Mouse (Mus musculus) cerebellum, postnatal 10 days (tissue): Measurements from ENCODE around the gene Zfhx3.

Source experiments
- DNase-seq, 2 experiments: peaks; one replicate each; pipeline ENCODE4 v3.0.0; 2021; ENCODE audit warnings: mixed read lengths in 2 of 2

Zfhx3 gene

DNA sequence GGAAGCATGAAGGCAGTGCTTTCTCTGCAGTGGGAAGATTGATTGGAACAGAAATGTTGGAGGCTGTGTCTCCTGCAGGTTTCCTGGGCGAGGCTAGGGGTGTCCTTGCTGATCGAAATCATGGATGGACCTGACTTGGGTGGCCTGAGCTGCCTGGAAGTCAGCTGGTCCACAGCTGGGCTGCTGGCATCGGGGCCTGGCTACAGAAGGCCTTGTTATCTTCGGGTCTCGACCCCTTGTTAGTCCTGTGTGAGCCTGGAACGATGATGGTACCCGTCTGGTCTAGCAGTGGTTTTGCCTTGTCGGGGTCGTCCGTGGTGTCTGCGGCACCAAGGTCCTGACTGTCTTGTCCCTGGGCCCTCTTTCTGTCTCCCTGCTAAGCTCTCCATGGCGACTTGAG lies 870.9 kb downstream of the Zfhx3 start:
- DNase-seq, result no peak

DNA sequence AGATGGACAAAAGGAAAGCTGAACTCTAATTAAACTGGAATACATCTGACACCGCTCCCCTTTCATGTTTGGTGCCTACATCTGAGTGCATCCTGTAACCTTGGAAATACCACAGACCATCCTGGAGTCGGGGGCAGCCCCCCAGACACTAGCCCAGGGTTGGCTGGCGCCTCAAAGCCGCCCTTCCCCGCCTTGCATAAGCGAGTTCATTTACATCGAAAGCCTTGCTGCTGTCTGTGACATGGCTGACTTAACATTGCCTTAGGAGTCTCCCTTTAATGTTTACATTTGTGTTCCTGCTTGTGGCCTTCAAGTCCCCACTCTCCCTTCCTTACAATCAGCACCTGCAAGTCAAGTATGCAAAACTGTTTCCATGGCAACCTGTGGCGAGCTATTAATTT lies 876.8 kb downstream of the Zfhx3 start:
- DNase-seq, result no peak

DNA sequence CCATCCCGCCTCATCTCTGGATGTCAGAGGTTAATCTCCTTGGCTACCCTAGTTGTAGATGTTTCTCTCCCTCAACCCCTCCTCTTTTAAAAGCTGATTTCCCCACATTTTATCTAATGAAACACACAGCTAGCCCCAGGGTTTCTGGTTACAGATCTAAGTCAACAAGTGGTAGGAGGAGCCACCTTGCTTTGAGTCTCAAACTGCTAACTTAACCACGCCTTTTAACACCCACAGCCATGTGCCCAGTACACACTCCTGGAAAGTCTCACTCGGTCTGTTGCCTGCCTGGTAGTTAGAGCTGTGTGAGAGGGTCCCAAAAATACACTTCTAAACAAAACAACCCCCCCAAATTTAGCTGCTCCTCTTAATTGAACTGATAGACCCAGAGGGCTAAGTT lies 877.4 kb downstream of the Zfhx3 start:
- no peak for DNase-seq

DNA sequence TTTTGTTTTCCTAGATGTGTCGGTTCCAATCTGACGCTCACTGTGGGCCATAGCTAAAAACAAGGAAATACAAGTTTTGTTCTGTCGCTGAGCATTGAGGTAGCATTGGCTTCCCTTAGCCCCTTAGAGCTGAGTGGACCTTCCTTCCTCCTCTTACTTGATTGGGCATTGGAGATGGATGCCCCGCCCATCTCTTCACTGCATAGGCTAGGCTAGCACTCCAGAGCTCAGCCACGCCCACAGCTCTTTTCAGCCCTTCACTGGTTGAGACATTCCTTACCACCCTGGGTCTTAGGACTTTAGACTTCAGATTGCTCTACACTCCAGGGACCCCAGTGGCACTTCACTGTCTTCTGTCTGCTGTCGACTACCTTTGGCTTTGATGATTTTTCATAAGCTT lies 878.2 kb downstream of the Zfhx3 start:
- DNase-seq, result peak in 1 of 2 experiments; percentile 34

- DNase-seq, result peak; percentile 45 to 51
These were observed 880.4 kb downstream of the Zfhx3 start for GRCm38 (mm10) chr8:108822841-108823266.

GRCm38 (mm10) chr8:108824049-108824448 lies 881.6 kb downstream of the Zfhx3 start:
- DNase-seq, result peak; percentile 64 to 68

DNA sequence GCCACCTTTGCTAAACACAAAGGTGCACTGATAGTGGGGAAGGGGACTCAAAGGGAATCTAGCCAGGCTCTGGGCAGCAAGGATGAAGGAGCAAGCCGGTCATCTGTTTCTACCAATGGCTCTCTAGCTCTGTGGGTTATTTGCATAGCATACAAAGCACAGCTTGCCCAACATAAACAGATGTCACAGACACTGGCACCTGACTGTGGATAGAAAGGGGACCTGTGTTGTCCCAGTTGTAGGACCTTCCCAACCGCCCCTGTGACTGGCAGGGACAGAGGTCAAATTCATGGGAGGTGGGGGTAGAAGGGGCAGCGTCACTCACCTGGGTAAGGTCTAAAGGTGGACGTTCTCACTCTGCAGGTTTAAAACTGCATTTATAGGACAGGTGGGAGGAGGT lies 884.0 kb downstream of the Zfhx3 start:
- no peak for DNase-seq

DNA sequence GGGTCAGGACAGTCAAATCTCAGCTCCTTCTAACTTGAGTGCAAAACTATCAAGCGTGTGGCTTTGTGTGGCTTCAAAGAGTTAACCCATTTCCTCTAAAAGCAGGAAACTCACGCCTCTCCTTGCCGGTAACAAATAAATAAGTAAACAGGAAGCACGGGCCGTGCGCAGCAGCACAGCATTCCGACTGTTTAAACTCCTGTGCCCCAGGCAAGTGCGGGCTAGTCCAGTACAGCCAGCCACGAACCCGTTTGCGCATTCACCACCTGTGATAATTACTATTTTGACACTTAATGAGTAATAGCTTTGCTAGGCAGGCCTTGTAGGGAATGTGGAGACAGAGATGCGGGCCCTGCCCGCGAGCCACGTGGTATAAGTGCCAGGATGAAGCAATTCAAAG lies 885.0 kb downstream of the Zfhx3 start:
- no peak for DNase-seq

- peak; percentile 72 to 88 for DNase-seq
These were observed 886.9 kb downstream of the Zfhx3 start for GRCm38 (mm10) chr8:108829305-108829717.

DNA sequence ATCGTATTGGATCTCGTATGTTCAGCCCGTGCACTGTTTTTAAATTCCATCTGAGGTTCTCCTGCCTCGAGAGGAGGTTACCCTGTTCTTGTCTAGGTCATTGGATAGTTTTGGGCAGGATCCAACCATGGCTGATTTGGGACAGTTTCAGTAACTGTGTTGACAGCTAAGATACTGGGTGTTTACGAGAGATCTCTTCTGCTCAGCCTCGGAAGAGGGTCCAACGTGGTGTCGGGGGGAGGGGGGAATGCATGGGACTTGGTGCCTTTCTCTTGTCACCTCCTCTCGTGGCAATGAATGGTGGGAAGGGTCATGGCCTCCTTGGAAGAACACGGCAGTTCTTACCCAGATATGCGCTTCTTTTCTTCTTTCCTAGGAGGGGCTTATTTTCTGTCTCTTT lies 892.7 kb downstream of the Zfhx3 start:
- no peak for DNase-seq

- no peak for DNase-seq
These were observed 895.3 kb downstream of the Zfhx3 start for GRCm38 (mm10) chr8:108837788-108838187.

DNA sequence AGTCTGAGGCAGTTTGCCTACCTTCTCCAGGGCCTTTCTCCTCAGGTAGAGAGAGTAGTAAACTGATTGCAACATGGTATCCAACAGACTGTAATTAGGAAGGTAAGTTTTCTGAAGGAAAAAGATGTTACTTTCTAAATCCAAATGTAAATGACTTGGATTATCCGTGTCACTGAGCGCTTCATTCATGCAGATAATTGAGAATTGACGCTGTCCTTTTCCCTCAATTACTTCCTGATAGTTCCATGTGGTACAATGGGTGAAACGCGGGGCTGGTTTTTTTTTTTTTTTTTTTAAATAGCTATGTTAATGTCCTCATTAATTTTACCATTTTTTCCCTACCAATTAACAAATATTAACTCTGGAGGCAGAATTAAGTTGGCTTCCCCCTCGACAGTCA lies 896.3 kb downstream of the Zfhx3 start:
- no peak for DNase-seq

DNA sequence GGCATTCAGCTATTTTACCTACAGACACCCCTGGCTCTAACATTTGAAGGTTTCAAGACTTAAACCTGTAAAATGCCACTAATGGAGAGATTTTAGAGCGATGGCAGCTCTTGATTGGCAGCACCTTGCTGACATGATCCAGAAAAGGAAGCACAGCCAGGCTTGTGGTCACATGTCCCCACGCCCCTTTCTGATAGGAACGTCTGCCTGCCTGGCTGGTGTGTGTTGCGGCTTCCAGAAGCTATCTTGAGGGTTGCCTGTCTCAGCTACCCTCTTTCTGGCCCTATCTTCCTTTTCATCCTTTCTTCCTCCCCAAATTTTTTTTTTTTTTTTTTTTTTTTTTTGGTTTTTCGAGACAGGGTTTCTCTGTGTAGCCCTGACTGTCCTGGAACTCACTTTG lies 899.9 kb downstream of the Zfhx3 start:
- DNase-seq, result no peak

GRCm38 (mm10) chr8:108846174-108846573 lies 903.7 kb downstream of the Zfhx3 start:
- peak in 1 of 2 experiments; percentile 27 for DNase-seq

DNA sequence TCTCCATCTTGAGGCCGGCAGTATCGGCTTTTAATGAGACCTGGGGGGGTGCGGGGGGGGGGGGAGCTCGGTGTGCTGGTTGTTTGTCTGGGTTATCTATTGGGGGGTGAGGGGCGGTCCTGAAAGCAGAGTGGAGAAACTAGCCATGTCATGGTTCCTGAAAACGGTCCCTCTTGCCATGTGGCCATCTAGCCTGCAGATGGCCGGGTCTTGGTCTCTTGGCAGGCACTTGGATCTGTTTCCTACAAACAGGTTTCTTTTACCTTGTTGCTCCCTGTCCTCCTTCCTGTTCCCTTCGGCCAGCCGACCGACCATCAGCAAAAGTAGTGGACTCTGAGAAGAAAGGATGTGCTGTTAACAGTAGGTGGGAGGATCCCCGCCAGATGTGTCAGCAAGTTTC lies 904.4 kb downstream of the Zfhx3 start:
- DNase-seq, result peak; percentile 58 to 63

DNA sequence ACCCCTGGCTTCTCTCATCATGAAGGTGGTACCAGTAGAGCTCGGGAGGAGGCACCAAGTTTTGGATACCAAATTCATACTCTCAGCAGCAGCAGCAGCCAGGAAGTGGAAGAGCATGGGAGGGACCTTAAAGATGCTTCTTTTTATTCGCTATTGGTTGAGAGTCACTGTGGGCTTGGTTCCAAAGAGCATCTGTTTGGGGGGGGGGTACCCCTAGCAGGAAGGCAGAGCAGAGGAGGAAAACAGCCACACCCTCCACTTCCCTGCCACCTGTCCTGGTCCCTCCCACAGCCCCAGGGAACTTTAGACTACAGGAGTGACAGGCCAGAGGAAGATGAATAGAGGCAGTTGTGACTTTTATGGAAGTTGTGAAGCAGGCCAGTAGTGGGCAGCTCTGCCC lies 904.9 kb downstream of the Zfhx3 start:
- peak in 1 of 2 experiments; percentile 18 for DNase-seq

DNA sequence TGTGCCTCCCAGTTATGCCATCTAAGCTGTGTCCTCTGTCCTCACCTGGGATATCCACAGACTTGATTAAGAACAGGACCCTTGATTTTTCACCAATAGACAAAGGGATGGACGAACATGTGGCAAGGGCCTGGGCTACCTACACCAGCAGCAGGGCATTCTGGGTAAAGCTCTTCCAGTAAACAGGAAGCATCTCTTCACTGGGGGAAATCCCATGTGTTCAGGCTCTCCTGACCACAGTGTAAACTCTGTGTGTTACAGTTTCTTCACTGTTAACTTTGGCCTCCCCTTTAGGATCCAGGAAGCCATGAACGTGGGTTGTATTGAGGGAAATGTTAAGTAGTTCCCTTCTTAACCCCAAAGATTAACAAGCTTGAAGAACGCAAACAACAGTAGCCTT lies 906.0 kb downstream of the Zfhx3 start:
- DNase-seq, result no peak

- no peak for DNase-seq
These were observed 910.6 kb downstream of the Zfhx3 start for GRCm38 (mm10) chr8:108853028-108853427.

GRCm38 (mm10) chr8:108854444-108855102 lies 912.1 kb downstream of the Zfhx3 start:
- no peak for DNase-seq

- no peak for DNase-seq
These were observed 916.6 kb downstream of the Zfhx3 start for GRCm38 (mm10) chr8:108859001-108859400.

GRCm38 (mm10) chr8:108859983-108860382 lies 917.5 kb downstream of the Zfhx3 start:
- DNase-seq, result no peak

DNA sequence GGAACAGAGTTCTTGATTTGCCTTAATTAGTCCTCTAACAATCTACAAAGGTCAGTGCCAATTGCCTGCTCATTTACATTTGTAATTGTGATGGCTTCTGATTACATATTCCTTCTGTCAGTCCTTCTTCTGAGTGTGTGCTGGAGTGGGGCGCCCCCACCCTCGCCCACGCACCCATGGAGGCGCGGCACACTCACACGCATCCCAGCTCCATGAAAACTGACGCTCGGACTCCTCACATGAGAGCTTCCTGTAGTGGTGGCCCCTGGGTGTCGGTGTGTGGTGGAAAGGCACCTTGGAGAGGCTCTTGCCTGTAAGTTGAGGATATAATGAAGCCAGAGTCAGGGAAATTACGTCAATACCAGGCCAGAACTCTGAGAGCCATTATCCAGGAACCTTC lies 921.0 kb downstream of the Zfhx3 start:
- DNase-seq, result no peak

GRCm38 (mm10) chr8:108866430-108866829 lies 924.0 kb downstream of the Zfhx3 start:
- DNase-seq, result no peak

- DNase-seq, result peak; percentile 38 to 55
These were observed 925.2 kb downstream of the Zfhx3 start for GRCm38 (mm10) chr8:108867482-108868258.
